Mouse (Mus musculus) hindbrain, embryonic 11.5 days (tissue): ENCODE measurements around the gene Sppl2a. TPM values are rescaled to one million over a fixed set of nuclear protein-coding genes. Genes with fewer than 3 reads are reported as not detected.
A peak's percentile ranks its signal among the peaks of the same experiment; 100 is the strongest.
"Not testable (repeated sequence)": the region's sequence is repeated elsewhere in the genome, so short reads cannot be mapped to it uniquely, and the experiment has no call there.

Experiments used
- ATAC-seq: fragments of 200-750 bp; cut with Nextera tagmentation; 2 replicates; pipeline ENCODE4 v1.8.0; 2017; ENCODE audit warnings: mild to moderate bottlenecking, moderate TSS enrichment, moderate library complexity; ENCODE audit not compliant: low FRiP score
- DNase-seq: peaks from one replicate; pipeline ENCODE4 v3.0.0-alpha.2; 2015; ENCODE audit warnings: low spot score
- H3K27ac ChIP-seq: fragments of 300-500 bp; sonication (generic); 2 replicates; pipeline ENCODE4 v1.5.1; 2014; ENCODE audit warnings: mild to moderate bottlenecking, low read depth, low read length
- H3K27me3 ChIP-seq: fragments of 300-500 bp; sonication (generic); 2 replicates; pipeline ENCODE4 v1.6.1; 2014; ENCODE audit warnings: mild to moderate bottlenecking, low read length, moderate library complexity, mixed read lengths; ENCODE audit not compliant: control insufficient read depth, insufficient read depth
- H3K36me3 ChIP-seq: fragments of 300-500 bp; sonication (generic); 2 replicates; pipeline ENCODE4 v1.6.1; 2014; ENCODE audit warnings: mild to moderate bottlenecking, low read length, moderate library complexity, mixed read lengths; ENCODE audit not compliant: control insufficient read depth, insufficient read depth
- H3K4me1 ChIP-seq: fragments of 300-500 bp; sonication (generic); replicated peaks from 2 replicates; pipeline ENCODE4 v1.6.1; 2014; ENCODE audit warnings: low read length, mixed read lengths; ENCODE audit not compliant: control insufficient read depth, insufficient read depth
- H3K4me2 ChIP-seq: fragments of 300-500 bp; sonication (generic); replicated peaks from 2 replicates; pipeline ENCODE4 v1.6.1; 2014; ENCODE audit warnings: mild to moderate bottlenecking, low read depth, low read length
- H3K4me3 ChIP-seq: fragments of 300-500 bp; sonication (generic); 2 replicates; pipeline ENCODE4 v1.5.1; 2014; ENCODE audit warnings: low read depth, low read length
- H3K9ac ChIP-seq: fragments of 300-500 bp; sonication (generic); 2 replicates; pipeline ENCODE4 v1.6.1; 2014; ENCODE audit warnings: low read depth, low read length
- H3K9me3 ChIP-seq: fragments of 300-500 bp; sonication (generic); 2 replicates; pipeline ENCODE4 v1.6.1; 2016; ENCODE audit warnings: low read length; ENCODE audit not compliant: control insufficient read depth
- WGBS: fragments of 180-500 bp; shearing (Covaris S2); extraction: QIAGEN DNeasy Blood & Tissue Kit; methylation state at CpG from one replicate; pipeline ENCODE4 v1.1.7; 2014; 5-methylcytosine and 5-hydroxymethylcytosine counted together
- polyA plus RNA-seq: library from polyadenylated mRNA; unstranded; fragments of >200 nt; fragmentation: Nextera tagmentation; extraction: Ambion mirVana; gene quantifications from 2 replicates; pipeline ENCODE4 v1.2.1, GENCODE M21; 2014

Gene Sppl2a
- polyA plus RNA-seq, 1 experiment from 2014 or later, result 35.5 TPM

- WGBS, result 57% methylated on average over 3 of the region's 3 CpGs
- Histone ChIP-seq H3K4me1 (no peaks in the 10 kb centered on the region), H3K9me3 (no peaks in the 10 kb centered on the region), H3K27ac (no peak overlapping the region), H3K27me3 (no peaks in the 10 kb centered on the region), H3K9ac (no peak overlapping the region), H3K4me2 (no peak overlapping the region), H3K4me3 (no peak overlapping the region), H3K36me3 (no peaks in the 10 kb centered on the region)
- DNase-seq (no peak), ATAC-seq (no peak)
These were observed 45.9 kb downstream of the Sppl2a start for GRCm38 (mm10) chr2:126887141-126887540.

- Histone ChIP-seq H3K4me3 (no peak overlapping the region), H3K4me2 (no peak overlapping the region), H3K27ac (no peak overlapping the region), H3K36me3 (no peaks in the 10 kb centered on the region), H3K4me1 (no peaks in the 10 kb centered on the region), H3K27me3 (no peaks in the 10 kb centered on the region), H3K9me3 (no peaks in the 10 kb centered on the region), H3K9ac (no peak overlapping the region)
- DNase-seq, result no peak
- ATAC-seq, result no peak
- WGBS, result 86% methylated on average over 2 of the region's 2 CpGs
These were observed 47.2 kb downstream of the Sppl2a start for GRCm38 (mm10) chr2:126885871-126886270.

GRCm38 (mm10) chr2:126882711-126883110, 50.3 kb downstream of the Sppl2a start:
- H3K4me1 ChIP-seq, H3K4me3 ChIP-seq, H3K9ac ChIP-seq, H3K9me3 ChIP-seq, DNase-seq, H3K4me2 ChIP-seq, H3K27me3 ChIP-seq, H3K36me3 ChIP-seq, ATAC-seq, H3K27ac ChIP-seq: not testable (repeated sequence)
- WGBS, result 57% methylated on average over 2 of the region's 2 CpGs

- Histone ChIP-seq H3K36me3 (no peaks in the 10 kb centered on the region), H3K27ac (no peak overlapping the region), H3K9ac (no peak overlapping the region), H3K9me3 (no peaks in the 10 kb centered on the region), H3K4me3 (no peak overlapping the region), H3K4me2 (no peak overlapping the region), H3K27me3 (no peaks in the 10 kb centered on the region), H3K4me1 (no peaks in the 10 kb centered on the region)
- ATAC-seq, result no peak
- DNase-seq, result no peak
- 81% methylated on average over 1 of the region's 1 CpGs for WGBS
These were observed 55.0 kb downstream of the Sppl2a start for GRCm38 (mm10) chr2:126877991-126878390.

DNA sequence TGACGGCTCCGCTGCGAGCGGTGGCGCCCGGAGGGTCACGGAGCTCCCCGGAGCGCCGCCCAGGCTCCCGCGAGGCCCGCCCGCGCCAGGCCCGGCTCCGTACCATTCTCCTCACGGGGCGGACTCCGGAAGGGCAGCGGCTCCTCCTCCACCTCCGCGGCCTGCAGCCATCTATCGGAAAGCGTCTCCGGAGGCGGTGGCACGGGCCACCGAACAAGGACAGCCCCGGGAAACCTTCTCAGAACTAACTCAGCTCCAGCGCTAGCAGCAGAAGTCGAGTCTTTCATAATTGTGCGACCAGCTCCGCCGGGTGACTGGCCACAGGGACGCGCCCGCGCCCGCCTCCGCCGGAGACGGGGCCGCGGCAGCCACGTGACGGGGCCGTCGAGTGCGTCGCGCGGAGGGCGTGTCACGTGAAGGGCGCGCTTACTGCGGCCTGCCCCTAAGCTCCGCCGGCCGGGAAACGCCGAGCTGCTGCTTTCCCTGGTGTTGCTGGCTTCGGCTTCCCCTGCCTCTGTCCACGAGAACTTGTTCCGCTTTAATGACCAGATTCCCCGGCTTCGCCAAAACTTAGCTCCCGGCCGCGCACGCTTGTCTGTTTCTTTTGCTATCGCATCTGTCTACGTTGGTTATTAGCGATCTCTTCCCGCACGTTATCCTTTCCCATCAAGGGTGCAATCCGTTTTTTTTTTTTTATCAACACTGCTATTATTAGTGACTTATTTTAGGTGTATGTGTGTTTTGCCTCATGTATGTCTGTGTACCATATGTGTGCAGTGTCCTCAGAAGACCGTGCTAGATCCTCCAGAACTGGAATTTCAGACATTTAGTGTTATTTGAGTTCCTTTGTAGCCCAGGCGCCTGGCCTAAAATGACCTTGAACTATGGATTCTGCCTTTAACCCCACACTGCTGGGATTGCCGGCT, 56.9 kb downstream of the Sppl2a start, which contains the start of gene Trpm7:
Gene Trpm7, minus strand, starts transcription at position 360 of the 926 bp plus-strand sequence.
- peak; percentile 96 for ATAC-seq
- WGBS, result under 1% methylated on average over 74 of the region's 81 CpGs
- H3K27me3 ChIP-seq, result no peaks in the 10 kb centered on the region
- no peaks in the 10 kb centered on the region for H3K4me1 ChIP-seq
- H3K4me2 ChIP-seq, result peak within 1 kb of the TSS; percentile 61
- peak within 1 kb of the TSS; percentile 82 for H3K4me3 ChIP-seq
- H3K36me3 ChIP-seq, result no peaks in the 10 kb centered on the region
- H3K9me3 ChIP-seq, result no peaks in the 10 kb centered on the region
- peak within 1 kb of the TSS; percentile 92 for H3K27ac ChIP-seq
- peak within 1 kb of the TSS; percentile 77 for H3K9ac ChIP-seq
- peak; percentile 94 for DNase-seq

GRCm38 (mm10) chr2:126875516-126875835, 57.6 kb downstream of the Sppl2a start:
- DNase-seq (peak; percentile 64), ATAC-seq (peak; percentile 67; the same call in 1 of the 2 replicates)
- under 1% methylated on average over 18 of the region's 18 CpGs for WGBS
- Histone ChIP-seq H3K27me3 (no peaks in the 10 kb centered on the region), H3K4me1 (no peaks in the 10 kb centered on the region), H3K4me3 (peak overlapping the region; percentile 82), H3K36me3 (no peaks in the 10 kb centered on the region), H3K4me2 (peak overlapping the region; percentile 61), H3K27ac (peak overlapping the region; percentile 92), H3K9ac (peak overlapping the region; percentile 77), H3K9me3 (no peaks in the 10 kb centered on the region)

- Histone ChIP-seq H3K4me1 (no peaks in the 10 kb centered on the region), H3K4me3 (peak overlapping the region; percentile 82), H3K9ac (peak overlapping the region; percentile 77), H3K4me2 (peak overlapping the region; percentile 61), H3K27me3 (no peaks in the 10 kb centered on the region), H3K27ac (peak overlapping the region; percentile 92; the same call in 1 of the 2 replicates), H3K36me3 (no peaks in the 10 kb centered on the region), H3K9me3 (no peaks in the 10 kb centered on the region)
- WGBS, result 33% methylated on average over 13 of the region's 13 CpGs
- ATAC-seq (no peak), DNase-seq (peak; percentile 20)
These were observed 58.1 kb downstream of the Sppl2a start for GRCm38 (mm10) chr2:126874809-126875515.

DNA sequence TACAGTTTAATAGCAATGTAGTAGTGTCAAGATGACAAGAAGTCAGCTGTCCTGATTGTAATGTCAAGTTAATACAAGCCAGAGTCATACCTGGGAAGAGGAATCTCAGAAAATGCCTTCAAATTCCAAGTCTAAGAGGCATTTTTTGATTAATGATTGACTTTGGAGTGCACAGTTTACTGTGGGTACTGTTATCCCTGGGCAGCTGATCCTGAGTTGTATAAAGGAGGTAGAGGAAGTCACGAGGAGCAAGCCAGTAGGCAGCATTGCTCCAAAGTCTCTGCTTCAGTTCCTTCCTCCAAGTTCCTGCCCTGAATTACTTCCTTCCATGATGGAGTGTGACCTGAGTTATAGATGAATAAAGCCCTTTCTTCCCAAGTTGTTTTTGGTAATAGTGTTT, 66.7 kb downstream of the Sppl2a start:
- no peak overlapping the region for H3K9ac ChIP-seq
- DNase-seq (no peak), ATAC-seq (no peak)
- no peak overlapping the region for H3K4me3 ChIP-seq
- no peaks in the 10 kb centered on the region for H3K36me3 ChIP-seq
- WGBS, result 76% methylated on average over 1 of the region's 1 CpGs
- no peaks in the 10 kb centered on the region for H3K9me3 ChIP-seq
- no peaks in the 10 kb centered on the region for H3K27me3 ChIP-seq
- H3K4me2 ChIP-seq, result no peak overlapping the region
- no peaks in the 10 kb centered on the region for H3K4me1 ChIP-seq
- no peak overlapping the region for H3K27ac ChIP-seq
